Comparison of ENCODE assay signal across 29 mouse cellular contexts in the genomic region with DNA sequence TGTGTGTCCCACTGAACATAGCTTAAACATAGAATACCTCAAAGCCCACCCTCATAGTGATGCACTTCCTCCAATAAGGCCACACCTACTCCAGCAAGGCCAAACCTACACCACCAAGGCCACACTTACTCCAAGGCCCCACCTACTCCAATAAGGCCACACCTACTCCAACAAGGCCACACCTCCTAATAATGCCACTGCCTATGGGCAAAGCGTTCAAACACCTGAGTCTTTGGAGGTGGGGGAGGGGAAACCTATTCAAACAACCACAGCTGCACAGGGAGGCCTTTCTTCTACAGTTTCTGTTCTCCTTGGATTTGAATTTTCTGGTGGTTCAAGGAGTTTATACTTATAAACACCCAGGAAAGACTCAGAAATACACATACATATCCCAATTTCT. TPM values are rescaled to one million over a fixed set of nuclear protein-coding genes. Genes with fewer than 3 reads are reported as not detected.
"Had no signal": no experiment of that assay in that cellular context is flagged by ENCODE, and none has a peak within 500 bp of the region (broad histone marks: within the 10 kb centered on the region; RNA-seq: fewer than 3 reads in every experiment).

No protein-coding gene starts in this region.

- DNase-seq: liver, postnatal 0 days; lung, adult 2 months; lung, postnatal 14 days; lung, postnatal 36 days; midbrain, embryonic 14.5 days; retina, postnatal 1 day; right cerebral cortex, adult 18-20 months; right cerebral cortex, postnatal 25 days; right cerebral cortex, postnatal 4 days; spleen, adult 18-20 months; thymus, adult 18-20 months; thymus, postnatal 14 days; thymus, postnatal 36 days had no signal

- H3K36me3 ChIP-seq: liver, embryonic 15.5 days; lung, embryonic 15.5 days; midbrain, embryonic 12.5 days; neural tube, embryonic 12.5 days had no signal

- H3K9ac ChIP-seq: liver, embryonic 15.5 days; liver, postnatal 0 days; lung, embryonic 15.5 days; midbrain, embryonic 12.5 days; neural tube, embryonic 12.5 days had no signal

- H3K27me3 ChIP-seq: lung, embryonic 15.5 days; midbrain, embryonic 12.5 days; neural tube, embryonic 12.5 days had no signal

- H3K9me3 ChIP-seq: liver, embryonic 15.5 days; lung, embryonic 15.5 days; megakaryocyte, embryonic 14.5 days; midbrain, embryonic 12.5 days; neural tube, embryonic 12.5 days had no signal

- H3K4me3 ChIP-seq: liver, embryonic 15.5 days; lung, embryonic 15.5 days; megakaryocyte, embryonic 14.5 days; midbrain, embryonic 12.5 days; neural tube, embryonic 12.5 days had no signal

- H3K4me2 ChIP-seq: liver, embryonic 15.5 days; lung, embryonic 15.5 days; midbrain, embryonic 12.5 days; neural tube, embryonic 12.5 days had no signal

- H3K4me1 ChIP-seq: liver, embryonic 15.5 days; lung, embryonic 15.5 days; megakaryocyte, embryonic 14.5 days; neural tube, embryonic 12.5 days had no signal

- ATAC-seq: liver, postnatal 0 days; lung, postnatal 0 days had no signal

- H3K27ac ChIP-seq: liver, embryonic 15.5 days; lung, embryonic 15.5 days; macrophage; midbrain, embryonic 12.5 days; neural tube, embryonic 12.5 days had no signal

RNA-seq across cellular contexts. Expression of a gene that starts 43.2 kb away (rescaled TPM):
- total RNA-seq: midbrain, postnatal 0 days had no signal
- polyA plus RNA-seq: lung, adult 2 months; midbrain, embryonic 14.5 days; midbrain, postnatal 0 days; neural tube, embryonic 12.5 days; neural tube, embryonic 14.5 days; small intestine, adult 2 months; stomach, embryonic 14.5 days had no signal

RNA-seq across cellular contexts. Expression of a gene that starts 50.1 kb away (rescaled TPM):
- total RNA-seq: megakaryocyte progenitor cell, adult 5-6 weeks; midbrain, postnatal 0 days; monocyte, adult 5-6 weeks; neutrophil, adult 5-6 weeks had no signal
- polyA plus RNA-seq: liver, embryonic 15.5 days; liver, postnatal 0 days; lung, adult 2 months; lung, embryonic 15.5 days; lung, postnatal 0 days; macrophage; midbrain, embryonic 12.5 days; midbrain, embryonic 14.5 days; midbrain, postnatal 0 days; neural tube, embryonic 12.5 days; neural tube, embryonic 14.5 days; small intestine, adult 2 months; stomach, embryonic 14.5 days; stomach, embryonic 16.5 days; thymus, postnatal 0 days had no signal
